Mouse (Mus musculus): Measurements from ENCODE around the gene Pdha2.

GRCm38 (mm10) chr3:141218561-141218960, 6.4 kb upstream of the Pdha2 start:
- TF ChIP-seq SMC3 (IDR thresholded peaks at IDR 0.05; ENCODE audit: low read depth, low read length) (no peak), ZC3H11A (IDR thresholded peaks at IDR 0.05; ENCODE audit: low read depth, low read length) (no peak), CTCF (IDR thresholded peaks at IDR 0.05 in 2 of 3, conservative IDR thresholded peaks at IDR 0.05 in 1 of 3; ENCODE audit: control insufficient read depth in 1 of 3, insufficient read depth in 1 of 3, low read depth in 2 of 3, low read length in 3 of 3, poor library complexity in 1 of 3, severe bottlenecking in 1 of 3) (no peak), MAZ (IDR thresholded peaks at IDR 0.05; ENCODE audit: low read depth, low read length) (no peak), HCFC1 (IDR thresholded peaks at IDR 0.05; ENCODE audit: low read depth, low read length) (no peak), USF1 (IDR thresholded peaks at IDR 0.05; ENCODE audit: low read depth, low read length) (no peak), NRF1 (IDR thresholded peaks at IDR 0.05; ENCODE audit: insufficient read depth, low read depth, low read length, poor library complexity, severe bottlenecking) (no peak), UBTF (IDR thresholded peaks at IDR 0.05; ENCODE audit: borderline replicate concordance, insufficient read depth, low read depth, low read length) (no peak), MAFK (IDR thresholded peaks at IDR 0.05; ENCODE audit: borderline replicate concordance, low read depth, low read length) (no peak), EP300 (IDR thresholded peaks at IDR 0.05; ENCODE audit: low read depth in 1 of 2, low read length in 2 of 2) (peak; percentile 31 to 33; a peak in 2 of 4 replicates), CHD2 (IDR thresholded peaks at IDR 0.05; ENCODE audit: low read length) (no peak), POLR2AphosphoS5 (IDR thresholded peaks at IDR 0.05; ENCODE audit: borderline replicate concordance, low read depth, low read length) (no peak)
